Mouse (Mus musculus) spleen, postnatal 4 days (tissue): Measurements from ENCODE around the gene Rraga.
"Not testable (repeated sequence)": the region's sequence is repeated elsewhere in the genome, so short reads cannot be mapped to it uniquely, and the experiment has no call there.

Experiments
- DNase-seq, 2 experiments: peaks; one replicate each; pipeline ENCODE4 v3.0.0; 2022; ENCODE audit warnings: low spot score in 2 of 2

The Rraga gene

DNA sequence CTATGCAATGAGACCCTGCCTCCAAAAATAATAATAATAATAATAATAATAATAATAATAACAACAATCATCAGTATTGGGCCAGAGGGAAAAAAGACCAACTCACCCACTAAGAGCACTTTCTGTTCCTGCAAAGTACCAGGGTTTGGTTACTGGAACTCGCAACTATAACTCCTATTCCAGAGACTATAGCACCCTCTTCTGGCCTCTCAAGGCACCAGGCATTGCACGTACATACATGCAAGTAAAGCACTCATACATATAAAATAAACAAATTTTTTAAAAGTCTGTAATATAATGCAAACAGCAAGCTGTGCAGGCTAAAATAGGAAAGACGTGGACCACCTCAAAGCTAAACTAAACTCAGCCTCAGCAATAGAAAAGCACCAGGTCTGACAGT, 12.8 kb downstream of the Rraga start:
- peak in 1 of 2 experiments; percentile 32 for DNase-seq

DNA sequence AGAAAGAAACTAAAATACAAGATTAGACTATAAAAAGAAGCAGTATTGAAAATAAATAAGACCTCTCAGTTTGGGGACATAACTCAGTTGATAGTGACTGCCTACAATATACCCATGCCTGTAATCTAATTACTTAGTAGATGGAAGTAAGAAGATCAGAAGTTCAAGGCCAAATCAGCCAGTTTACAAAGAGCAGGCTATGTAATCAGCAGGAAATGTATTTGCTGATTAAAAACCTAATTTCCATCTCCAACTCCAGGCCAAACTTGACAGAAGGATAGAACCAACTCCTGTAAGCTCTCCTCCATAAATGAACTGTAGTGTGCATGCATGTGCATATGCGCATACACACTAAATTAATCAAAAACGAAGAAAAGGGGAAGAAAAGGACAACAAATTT, 15.8 kb downstream of the Rraga start:
- DNase-seq: no peak

DNA sequence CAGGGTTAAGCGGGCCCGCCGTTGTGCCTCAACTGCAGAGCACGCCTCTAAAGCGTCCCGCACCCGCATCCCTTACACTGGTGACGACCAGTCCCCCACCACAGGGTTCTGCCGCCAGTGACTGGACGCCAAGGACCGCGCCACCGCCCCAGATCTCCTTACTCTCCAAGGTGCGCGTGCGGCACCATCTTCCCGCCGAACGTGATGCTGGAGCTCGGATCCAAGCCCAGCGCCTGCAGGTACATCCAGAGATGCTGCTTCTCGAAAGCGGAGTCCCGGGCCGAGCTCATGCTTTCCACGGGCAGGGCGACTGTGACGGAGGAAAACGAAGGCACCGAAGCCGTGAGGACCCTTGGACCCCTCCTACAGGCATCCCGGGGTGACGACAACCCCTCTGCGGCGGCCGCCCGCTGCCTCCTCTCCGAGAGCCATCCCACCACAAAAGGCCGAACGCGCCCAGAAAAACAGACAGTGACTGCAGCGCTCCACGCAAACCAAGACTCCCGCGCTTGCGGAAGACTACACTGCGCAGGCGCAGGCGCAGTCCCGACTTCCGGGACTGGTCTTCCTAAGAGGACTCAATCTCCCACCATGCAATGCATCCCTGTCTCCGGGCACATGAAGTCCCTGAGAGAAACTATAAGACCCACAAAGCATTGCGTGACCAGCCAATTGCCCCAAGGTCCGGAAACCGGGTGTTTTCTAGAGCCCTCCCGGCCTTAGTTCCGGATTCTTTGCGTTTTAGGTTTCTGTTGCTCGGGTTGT, 36.2 kb downstream of the Rraga start, which contains the start of gene Haus6:
Haus6 (minus strand) TSS at position 532 of the 765 bp plus-strand sequence.
- peak; percentile 89 to 94 for DNase-seq

DNA sequence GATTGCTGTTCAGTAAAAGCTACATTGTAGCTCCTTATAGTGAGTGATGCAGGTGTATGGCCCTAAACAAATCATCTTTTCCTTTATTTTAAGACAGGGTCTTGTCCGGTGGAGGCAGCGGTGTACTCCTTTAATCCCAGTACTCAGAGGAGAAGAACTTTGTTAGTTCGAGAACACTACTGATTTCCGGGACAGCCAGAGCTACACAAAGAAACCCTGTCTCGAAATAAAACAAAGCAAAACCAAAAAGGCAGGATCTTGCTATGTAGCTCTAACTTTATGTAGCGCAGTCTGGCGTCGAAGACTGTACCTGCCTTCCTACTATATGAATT, 36.8 kb downstream of the Rraga start:
- DNase-seq: no peak

DNA sequence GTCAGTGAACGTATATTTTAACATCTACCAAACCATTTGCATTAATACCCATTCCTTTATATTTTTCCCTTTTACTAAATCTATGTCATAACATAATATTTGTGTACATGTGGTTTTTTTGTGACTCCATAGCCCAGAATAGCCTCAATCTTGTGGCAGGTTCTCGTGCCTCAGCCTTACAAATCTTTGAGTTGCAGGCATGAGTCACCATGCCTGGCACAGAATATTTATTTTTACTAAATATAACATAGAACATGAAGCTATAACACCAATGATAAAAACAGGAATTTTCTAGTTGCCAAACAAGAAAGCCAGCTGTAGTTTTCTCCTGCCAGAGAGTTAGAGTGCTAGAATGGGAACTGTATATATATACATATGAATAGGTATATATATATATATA, 45.0 kb downstream of the Rraga start:
- DNase-seq: no peak

DNA sequence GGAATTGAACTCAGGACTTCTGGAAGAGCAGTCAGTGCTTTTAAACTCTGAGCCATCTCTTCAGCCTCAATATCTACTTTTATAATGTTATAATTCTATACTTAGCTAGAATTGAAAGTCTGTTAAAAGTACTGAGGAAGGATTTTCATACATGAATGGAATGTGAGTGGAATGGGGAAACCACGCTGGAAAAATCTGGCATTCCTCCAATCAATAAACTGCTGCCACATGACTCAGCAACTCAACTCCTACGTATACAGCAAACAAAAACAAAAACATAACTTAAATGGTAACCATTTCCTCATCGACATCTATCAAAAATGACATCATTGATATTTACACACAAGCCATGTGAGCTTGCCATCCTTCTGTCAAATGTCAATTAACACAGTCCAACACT, 46.6 kb downstream of the Rraga start:
- DNase-seq: no peak

DNA sequence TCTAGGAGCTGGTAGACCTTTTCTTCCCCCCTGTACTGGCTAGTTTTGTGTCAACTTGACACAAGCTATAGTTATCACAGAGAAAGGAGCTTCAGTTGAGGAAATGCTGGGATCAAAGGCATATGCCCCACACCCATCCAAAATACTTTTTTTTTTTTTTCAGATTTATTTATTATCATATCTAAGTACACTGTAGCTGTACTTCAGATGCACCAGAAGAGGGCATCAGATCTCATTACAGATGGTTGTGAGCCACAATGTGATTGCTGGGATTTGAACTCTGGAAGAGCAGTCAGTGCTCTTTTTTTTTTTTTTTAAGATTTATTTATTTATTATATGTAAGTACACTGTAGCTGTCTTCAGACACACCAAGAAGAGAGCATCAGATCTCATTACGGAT, 47.1 kb downstream of the Rraga start:
- not testable (repeated sequence) for DNase-seq

DNA sequence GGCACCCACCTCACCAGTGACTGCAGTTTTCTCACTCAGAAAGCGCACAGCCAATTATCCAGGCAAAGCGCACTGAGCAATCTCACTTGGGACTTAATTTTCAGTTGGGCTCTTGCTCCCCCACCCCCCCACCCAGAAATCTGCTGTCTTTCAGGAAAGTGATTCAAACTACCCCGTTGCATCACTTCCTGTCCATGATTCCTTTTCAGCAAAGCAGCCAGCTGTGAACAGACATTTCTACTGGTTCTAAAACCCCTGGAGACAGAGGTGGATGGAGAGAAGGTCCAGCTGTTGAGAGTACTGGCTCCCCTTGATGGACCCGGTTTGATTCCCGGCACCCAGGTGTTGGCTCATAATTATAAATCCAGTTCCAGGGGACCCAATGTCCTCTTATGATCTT, 50.0 kb downstream of the Rraga start:
- DNase-seq: no peak

DNA sequence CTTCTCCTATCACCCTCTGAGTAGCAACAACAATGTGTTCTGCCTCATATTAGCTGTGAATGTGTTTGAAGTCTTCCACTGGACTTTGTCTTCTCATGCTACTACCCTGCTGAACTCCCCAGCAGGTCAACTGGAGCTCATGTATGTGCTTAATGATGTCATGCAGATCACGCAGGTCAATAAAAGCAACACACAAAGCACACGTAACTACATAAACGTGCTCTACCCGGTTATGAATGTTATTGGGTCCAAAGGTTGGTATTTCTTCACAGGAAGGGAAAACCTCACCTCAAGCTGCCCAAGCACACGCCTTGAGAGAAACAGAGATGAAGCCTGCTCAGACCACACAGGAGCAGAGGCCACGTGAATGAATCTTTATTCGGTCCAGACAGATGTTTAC, 51.0 kb downstream of the Rraga start:
- not testable (repeated sequence) for DNase-seq
